Mouse (Mus musculus) megakaryocyte-erythroid progenitor cell, adult 5-6 weeks (primary cell): ENCODE results near the gene Cst13. TPM values are rescaled to one million over a fixed set of nuclear protein-coding genes. Genes with fewer than 3 reads are reported as not detected.
"Not testable (repeated sequence)": the region's sequence is repeated elsewhere in the genome, so short reads cannot be mapped to it uniquely, and the experiment has no call there.

Experiments used
- ATAC-seq: replicated peaks from 2 replicates; pipeline ENCODE4 v1.8.0; 2016; ENCODE audit warnings: mild to moderate bottlenecking, inconsistent platforms; ENCODE audit not compliant: severe bottlenecking, poor library complexity, low FRiP score, low TSS enrichment
- total RNA-seq, 2 experiments: library from RNA; stranded (forward) in 1 of 2; stranded (reverse) in 1 of 2; fragments of 200-1000, 215-1000 nt in 1 of 2; fragments of >200 nt in 1 of 2; fragmentation: Nextera tagmentation in 1 of 2; gene quantifications; 2 replicates each; pipeline ENCODE4 v1.2.3; 2014 to 2017

The Cst13 gene
- total RNA-seq (2014; fragmentation: Nextera tagmentation), result not detected in 2 replicates
- not detected in 2 replicates for total RNA-seq (2017)

DNA sequence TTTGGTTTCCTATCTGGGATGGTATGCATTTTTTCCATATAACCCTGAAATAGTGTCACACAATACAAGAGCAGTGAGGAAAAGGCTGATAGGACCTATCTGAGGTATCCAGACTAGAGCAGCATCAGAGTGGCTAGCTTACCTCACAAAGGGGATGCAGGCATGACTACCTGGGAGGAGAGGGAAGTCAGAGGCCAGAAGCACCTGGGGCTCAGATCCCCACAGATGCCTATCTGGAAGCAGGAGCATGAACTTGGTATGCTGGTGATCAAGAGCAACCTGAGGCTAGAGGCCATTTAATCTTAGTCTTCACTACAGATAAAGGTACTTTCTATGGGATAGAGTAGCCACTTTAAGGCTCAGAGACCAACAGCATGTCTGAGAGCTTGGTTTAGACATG is at the start of gene Cst13:
TSS of gene Cst13 (plus strand) at position 173 of the 400 bp plus-strand sequence.
- ATAC-seq, result no peak

DNA sequence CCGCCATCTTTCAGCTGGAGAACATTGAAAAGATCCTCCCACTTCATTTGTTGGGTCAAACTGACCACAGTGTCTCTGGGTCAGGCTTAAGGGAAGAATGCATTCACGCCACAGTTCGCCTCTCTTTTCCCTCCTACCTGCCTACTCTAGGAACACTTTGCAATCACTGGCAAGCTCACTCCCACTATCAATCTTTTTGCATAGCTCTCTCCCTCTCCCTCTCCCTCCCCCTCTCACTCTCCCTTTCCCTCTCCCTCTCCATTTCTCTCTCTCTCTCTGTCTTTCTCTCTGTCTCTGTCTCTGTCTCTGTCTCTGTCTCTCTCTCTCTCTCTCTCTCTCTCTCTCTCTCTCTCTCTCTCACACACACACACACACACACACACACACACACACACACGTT is 48.5 kb upstream of the Cst13 start, which contains the start of gene Cst11:
TSS of gene Cst11 (minus strand) at position 101 of the 400 bp plus-strand sequence.
- ATAC-seq, result not testable (repeated sequence)

DNA sequence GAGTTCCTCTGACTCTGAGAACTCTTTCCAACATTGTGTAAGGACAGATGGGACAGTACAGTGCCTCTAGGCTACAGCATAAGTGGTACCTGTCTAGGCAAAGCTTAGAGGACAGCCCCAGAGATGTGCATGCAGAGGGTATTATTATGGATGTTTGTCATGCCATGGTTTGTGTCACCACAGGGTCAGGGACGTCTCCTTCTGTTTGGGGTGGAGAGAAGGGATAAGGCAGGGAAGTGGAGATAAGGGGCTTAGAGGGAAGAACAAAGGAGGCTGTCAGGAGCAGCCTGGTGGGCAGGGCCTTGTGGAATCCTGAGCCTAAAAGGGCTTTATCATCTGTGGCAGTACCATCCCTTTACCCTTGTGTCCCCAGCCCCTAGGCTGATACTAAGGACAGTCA is 38.2 kb upstream of the Cst13 start, which contains the start of gene 8030411F24Rik:
TSS of gene 8030411F24Rik (plus strand) at position 301 of the 400 bp plus-strand sequence.
- ATAC-seq, result no peak

GRCm38 (mm10) chr2:148789142-148789541 is 30.7 kb upstream of the Cst13 start, which contains the start of gene Cst12:
Cst12 (plus strand) TSS chr2:148789361.
- no peak for ATAC-seq

GRCm38 (mm10) chr2:148798485-148798884 is 21.4 kb upstream of the Cst13 start, which contains the start of gene Cst8:
Cst8 (plus strand) TSS chr2:148798785.
- ATAC-seq, result no peak

DNA sequence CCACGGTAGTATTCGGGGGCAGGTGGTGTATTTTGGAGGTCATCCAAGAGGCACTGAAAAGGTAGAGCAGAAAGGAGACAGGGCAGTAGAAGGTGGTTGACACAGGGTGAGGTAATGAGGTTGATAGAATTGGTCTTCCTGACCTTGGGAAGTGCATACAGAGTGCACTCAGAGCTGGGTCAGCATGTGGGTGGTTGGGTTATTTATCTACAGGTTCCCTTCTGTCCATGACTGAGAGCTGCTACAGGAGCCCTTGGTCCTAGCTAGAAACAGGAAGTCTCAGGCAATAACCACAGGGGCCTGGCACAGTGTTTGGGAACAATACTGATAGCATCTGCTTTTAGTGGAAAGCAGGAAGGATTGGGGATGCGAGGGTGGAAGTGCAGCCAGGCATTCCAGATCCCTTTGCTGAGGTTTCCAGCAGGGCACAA is 18.4 kb upstream of the Cst13 start:
- no peak for ATAC-seq

GRCm38 (mm10) chr2:148806696-148807095 is 13.2 kb upstream of the Cst13 start:
- ATAC-seq, result no peak

DNA sequence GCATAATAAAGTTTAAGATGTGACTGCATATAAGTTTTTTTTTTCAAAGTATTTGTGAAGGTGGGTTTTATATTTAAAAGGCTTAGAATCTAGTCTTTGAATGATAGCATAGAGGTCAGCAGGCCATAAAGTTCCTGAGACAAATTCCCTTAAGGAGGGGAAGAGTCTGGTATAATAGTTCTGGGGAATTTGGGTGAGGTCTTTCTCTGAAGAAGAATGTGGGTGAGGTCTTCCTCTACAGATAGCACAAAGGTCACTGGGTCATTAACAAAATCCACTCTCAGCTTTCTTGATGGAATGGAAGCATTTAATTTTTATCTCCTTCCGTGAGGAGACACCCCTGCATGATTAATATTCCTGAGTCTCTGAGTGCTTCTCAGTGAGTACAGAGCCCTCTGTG is 6.1 kb downstream of the Cst13 start:
- ATAC-seq, result no peak

- ATAC-seq, result no peak
Measured at GRCm38 (mm10) chr2:148834912-148835311, 15.0 kb downstream of the Cst13 start, which contains the start of gene Cst9. Cst9 (plus strand) TSS chr2:148835147.

DNA sequence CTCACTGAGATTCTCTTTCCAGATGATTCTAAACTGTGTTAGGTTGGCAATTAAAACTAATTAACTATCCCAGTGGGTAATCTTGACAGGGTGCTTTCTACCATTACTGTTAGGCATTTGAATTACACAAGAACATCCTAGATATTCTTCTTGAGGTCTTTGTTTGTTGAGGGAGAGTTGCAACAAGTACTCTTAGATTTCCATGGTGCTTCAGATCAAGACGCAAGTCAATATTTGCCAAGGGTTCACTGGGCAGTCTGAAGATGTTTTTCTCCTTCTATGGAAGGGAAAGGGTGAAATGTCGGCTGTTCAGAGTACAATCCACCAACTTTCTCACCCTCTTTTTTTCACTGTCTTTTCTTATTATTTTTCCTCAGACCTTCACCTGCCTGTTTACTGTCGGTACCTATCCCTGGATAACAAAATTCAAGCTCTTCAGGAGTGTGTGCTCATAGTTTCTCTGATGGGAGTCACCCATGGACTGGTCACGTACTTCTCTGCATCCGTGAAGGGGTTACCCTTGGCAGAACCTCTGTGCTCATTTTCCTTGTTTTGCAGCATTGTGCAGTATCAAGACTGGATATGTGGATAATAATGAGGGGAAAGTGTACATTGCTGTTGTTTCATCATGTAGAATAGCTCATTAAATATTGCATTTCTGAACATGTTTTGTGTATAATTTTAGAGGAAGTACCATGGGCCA is 18.3 kb downstream of the Cst13 start:
- no peak for ATAC-seq

DNA sequence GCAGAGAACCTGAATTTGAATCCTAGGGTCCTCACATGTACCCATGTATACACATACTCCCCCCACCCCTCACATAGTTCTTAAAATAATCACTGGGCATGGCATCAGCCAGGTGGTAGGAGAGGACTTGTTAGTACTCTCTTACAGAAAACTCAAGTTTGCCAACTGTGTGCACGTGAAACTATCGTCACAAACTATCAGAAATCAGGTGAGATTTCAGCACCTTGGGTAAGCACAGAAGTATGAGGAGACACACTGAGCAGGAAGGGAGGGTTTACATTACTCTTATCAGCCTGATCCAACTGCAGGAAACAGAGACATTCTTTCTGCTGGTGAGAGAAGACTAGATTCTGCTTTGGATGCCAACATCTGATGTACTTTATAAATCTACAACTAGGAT is 19.3 kb downstream of the Cst13 start:
- ATAC-seq, result no peak

- ATAC-seq, result peak; percentile 97
Measured at GRCm38 (mm10) chr2:148851116-148851906, 31.4 kb downstream of the Cst13 start.

DNA sequence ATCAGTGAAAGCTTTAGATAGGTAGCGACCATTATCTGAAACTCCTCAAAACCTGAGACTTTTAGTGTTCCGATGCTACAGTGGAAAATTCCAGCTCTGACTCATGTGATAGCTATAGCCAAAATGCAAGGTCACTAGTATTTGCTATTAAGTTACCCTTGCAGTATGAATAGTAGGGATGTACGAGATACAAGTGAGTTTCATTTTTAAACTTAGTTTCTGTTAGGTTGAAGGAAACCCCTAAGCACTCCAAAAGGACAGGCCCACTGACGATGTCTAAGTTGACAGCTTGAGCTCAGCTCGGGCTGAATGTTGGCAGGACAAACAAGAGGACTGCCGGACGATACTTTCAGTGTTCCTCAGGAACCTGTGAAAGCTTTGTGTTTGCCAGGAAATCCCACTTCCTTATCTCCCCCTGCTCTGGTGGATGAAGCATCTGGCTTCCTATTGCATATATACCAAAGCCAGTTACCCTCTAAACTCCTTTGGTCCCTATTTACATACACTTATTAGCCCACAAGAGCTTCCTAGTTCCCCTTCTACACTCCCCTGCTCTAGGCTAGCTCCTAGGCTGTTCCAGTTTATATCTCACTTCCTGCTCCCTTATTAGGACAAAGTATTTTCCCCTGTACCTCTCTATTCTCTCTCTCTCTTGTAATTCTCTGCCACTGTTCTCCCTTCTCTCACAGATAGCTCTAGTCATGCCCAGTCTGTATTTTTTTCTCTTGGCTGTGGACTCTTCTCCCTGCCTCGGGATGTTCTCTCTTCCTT is 36.9 kb downstream of the Cst13 start:
- 0 out of 2 replicates have a peak, but pooled peaks have one; percentile 26 for ATAC-seq

DNA sequence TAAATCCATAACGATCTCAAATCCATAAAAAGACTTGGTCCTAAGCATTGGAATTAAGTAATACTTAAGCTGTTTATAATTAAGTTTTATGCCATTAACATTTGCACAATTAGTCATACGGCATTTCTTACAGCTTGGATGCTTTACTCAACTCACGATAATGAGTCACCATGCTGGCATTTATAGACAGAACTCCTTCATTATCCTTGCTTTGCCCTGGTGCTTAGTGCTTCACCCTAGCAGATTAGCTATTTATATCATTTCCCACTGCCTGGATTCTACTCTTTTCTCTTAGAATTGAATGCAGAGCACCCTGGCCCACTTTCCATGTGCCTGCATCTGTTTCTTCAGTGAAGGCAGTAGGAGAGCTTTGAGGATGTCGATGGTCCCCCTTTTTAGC is 37.6 kb downstream of the Cst13 start:
- no peak for ATAC-seq

GRCm38 (mm10) chr2:148860993-148861392 is 41.1 kb downstream of the Cst13 start:
- ATAC-seq, result no peak

DNA sequence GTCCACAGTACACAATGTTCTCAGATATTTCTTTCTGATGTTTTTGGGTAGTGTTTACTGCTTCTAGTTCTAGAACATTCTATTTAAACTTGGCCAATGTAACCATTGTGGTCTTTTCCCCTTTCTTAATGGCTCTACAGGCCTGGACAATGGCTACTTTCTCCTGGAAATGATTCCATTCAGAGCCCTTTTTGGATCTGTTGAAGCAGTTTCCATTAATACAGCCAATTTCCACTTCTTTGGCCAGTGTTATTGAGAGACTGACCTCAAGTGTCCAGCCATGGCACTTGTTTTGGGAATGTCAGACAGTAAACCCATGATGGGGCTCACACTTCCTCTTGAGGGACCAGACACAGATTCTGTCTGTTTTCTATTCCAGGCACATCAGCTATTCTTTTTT is 41.8 kb downstream of the Cst13 start:
- ATAC-seq, result no peak

GRCm38 (mm10) chr2:148864966-148865365 is 45.1 kb downstream of the Cst13 start, which contains the start of gene 9230104L09Rik:
9230104L09Rik (minus strand) TSS chr2:148865038.
- no peak for ATAC-seq

GRCm38 (mm10) chr2:148868959-148869358 is 49.1 kb downstream of the Cst13 start:
- ATAC-seq, result no peak

DNA sequence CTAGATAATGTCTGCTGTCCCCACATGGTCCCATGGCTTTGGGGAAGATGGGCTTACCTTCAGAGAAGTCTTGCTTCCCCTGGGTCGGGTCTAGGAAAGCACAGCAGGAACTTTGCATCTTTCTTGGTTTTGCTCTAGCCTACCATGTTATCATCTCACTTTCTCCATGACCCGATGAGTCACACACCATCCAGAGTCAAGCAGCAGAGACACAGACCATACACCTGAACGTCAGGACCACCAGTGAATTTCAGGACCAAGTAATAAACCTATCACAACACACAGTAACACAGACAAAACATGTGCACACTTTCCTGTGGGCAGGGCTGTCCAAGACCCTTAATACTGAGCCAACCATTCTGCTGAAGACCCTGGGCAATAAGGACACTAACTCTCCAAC is 50.6 kb downstream of the Cst13 start:
- ATAC-seq, result no peak
